Mouse (Mus musculus): ENCODE data around the gene Srxn1. TPM values are rescaled to one million over a fixed set of nuclear protein-coding genes. Genes with fewer than 3 reads are reported as not detected.
A peak's percentile ranks its signal among the peaks of the same experiment; 100 is the strongest.

Srxn1 gene
- polyA plus RNA-seq, 1 experiment from 2014 or later: 12.0 TPM

DNA sequence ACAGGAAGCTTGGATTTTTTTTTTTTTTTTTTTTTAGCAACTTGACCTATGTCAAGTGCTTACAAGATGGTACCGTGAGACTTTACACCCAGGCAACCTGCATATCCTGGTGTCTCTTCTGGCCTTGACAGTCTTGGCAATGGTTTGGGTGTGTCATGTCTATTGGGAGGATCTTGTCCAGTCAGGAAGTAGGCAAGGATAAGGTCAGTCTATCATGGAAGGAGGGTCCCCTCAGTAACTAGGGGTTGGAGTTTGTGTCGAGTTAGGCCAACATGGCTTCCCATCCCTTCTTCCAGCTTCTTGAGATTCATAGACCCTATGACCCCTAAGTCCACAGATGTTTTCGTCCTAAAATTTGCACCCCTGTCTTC, 894 bp downstream of the Srxn1 start:
- DNase-seq (ENCODE audit: low spot score) (no peak), ATAC-seq (ENCODE audit: low read depth) (no peak)
- Histone ChIP-seq H3K27me3 (replicated peaks; ENCODE audit: control insufficient read depth, insufficient read depth, low read length) (no peaks in the 10 kb centered on the region), H3K27ac (replicated peaks; ENCODE audit: low read depth, low read length) (no peak overlapping the region), H3K4me1 (ENCODE audit: control insufficient read depth, insufficient read depth, low read length) (no peaks in the 10 kb centered on the region; the same call in 1 of the 2 replicates), H3K9me3 (ENCODE audit: control insufficient read depth, low read length) (no peaks in the 10 kb centered on the region), H3K36me3 (ENCODE audit: control insufficient read depth, insufficient read depth, low read length) (no peaks in the 10 kb centered on the region), H3K9ac (ENCODE audit: low read depth, low read length) (no peak overlapping the region), H3K4me3 (ENCODE audit: low read depth, low read length) (peak overlapping the region; percentile 71), H3K4me2 (ENCODE audit: low read depth, low read length) (peak overlapping the region; percentile 89)
- 72% methylated on average over 3 of the region's 3 CpGs for WGBS

DNA sequence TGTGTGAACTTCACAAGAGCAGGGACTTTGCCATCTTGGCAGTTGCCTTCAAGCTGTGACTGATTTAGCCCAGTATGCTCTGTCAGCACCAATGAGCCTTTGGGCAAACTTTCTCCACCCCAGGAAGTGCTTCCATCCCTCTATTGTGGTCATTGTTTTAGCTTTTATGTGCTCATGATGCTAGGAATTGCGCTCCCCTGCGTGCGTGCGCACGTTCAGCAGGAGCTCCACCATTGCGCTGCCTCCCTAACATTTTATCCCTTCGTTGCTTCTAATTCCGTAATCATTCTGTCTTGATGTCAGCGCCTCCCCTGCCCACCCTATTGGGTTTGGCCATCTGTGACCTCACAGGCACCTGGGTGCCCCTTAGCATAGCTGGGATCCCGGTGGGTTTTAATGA, 1.3 kb downstream of the Srxn1 start:
- no peak overlapping the region for H3K9ac ChIP-seq (ENCODE audit: low read depth, low read length)
- 92% methylated on average over 10 of the region's 10 CpGs for WGBS
- ATAC-seq (ENCODE audit: low read depth): no peak
- DNase-seq (ENCODE audit: low spot score): no peak
- peak overlapping the region; percentile 89; the same call in 1 of the 2 replicates for H3K4me2 ChIP-seq (ENCODE audit: low read depth, low read length)
- H3K27me3 ChIP-seq (replicated peaks; ENCODE audit: control insufficient read depth, insufficient read depth, low read length): no peaks in the 10 kb centered on the region
- no peak overlapping the region for H3K27ac ChIP-seq (replicated peaks; ENCODE audit: low read depth, low read length)
- no peaks in the 10 kb centered on the region; the same call in 1 of the 2 replicates for H3K4me1 ChIP-seq (ENCODE audit: control insufficient read depth, insufficient read depth, low read length)
- no peak overlapping the region for H3K4me3 ChIP-seq (ENCODE audit: low read depth, low read length)
- H3K9me3 ChIP-seq (ENCODE audit: control insufficient read depth, low read length): no peaks in the 10 kb centered on the region
- no peaks in the 10 kb centered on the region for H3K36me3 ChIP-seq (ENCODE audit: control insufficient read depth, insufficient read depth, low read length)

DNA sequence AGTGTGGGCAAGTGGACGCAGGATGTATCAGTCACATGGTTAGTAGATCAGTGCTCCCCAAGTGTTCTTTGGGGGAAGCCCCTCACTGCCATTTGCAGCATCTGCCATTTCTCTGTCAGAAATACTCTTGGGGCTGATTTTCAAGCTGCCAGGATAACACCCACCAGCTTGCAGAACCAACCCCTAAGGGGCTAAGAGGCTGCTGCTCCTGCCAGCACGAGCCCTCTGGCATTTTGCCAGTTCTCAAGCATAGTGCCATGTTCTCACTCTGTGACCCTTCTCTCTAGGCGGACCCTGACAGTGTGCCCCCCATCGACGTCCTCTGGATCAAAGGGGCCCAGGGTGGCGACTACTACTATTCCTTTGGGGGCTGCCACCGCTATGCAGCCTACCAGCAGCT, 3.4 kb downstream of the Srxn1 start:
- H3K27me3 ChIP-seq (replicated peaks; ENCODE audit: control insufficient read depth, insufficient read depth, low read length): no peaks in the 10 kb centered on the region
- H3K9ac ChIP-seq (ENCODE audit: low read depth, low read length): no peak overlapping the region
- 66% methylated on average over 7 of the region's 7 CpGs for WGBS
- H3K4me3 ChIP-seq (ENCODE audit: low read depth, low read length): no peak overlapping the region
- H3K27ac ChIP-seq (replicated peaks; ENCODE audit: low read depth, low read length): no peak overlapping the region
- no peaks in the 10 kb centered on the region for H3K9me3 ChIP-seq (ENCODE audit: control insufficient read depth, low read length)
- DNase-seq (ENCODE audit: low spot score) (no peak), ATAC-seq (ENCODE audit: low read depth) (no peak)
- H3K36me3 ChIP-seq (ENCODE audit: control insufficient read depth, insufficient read depth, low read length): no peaks in the 10 kb centered on the region
- no peak overlapping the region for H3K4me2 ChIP-seq (ENCODE audit: low read depth, low read length)
- H3K4me1 ChIP-seq (ENCODE audit: control insufficient read depth, insufficient read depth, low read length): no peaks in the 10 kb centered on the region; the same call in 1 of the 2 replicates

DNA sequence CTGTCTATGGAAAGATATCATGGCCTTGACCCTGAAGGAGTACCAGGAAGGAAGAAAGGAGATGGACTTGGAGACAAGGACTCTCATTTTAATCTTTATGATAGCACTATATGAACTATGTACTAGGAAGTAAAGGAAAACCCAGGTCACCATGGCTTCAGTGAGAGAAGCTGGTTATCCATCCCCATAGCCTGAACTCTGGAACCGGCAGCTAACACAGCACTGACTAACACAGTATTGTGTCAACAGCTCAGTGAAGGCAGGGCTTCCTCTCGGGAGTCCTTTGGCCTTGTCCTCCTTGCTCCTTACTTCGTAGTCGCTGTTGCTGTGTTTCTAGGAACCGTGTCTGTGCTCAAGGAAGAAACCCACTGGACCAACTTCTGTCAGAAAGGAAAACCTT, 4.1 kb downstream of the Srxn1 start:
- no peak for ATAC-seq (ENCODE audit: low read depth)
- Histone ChIP-seq H3K36me3 (ENCODE audit: control insufficient read depth, insufficient read depth, low read length) (no peaks in the 10 kb centered on the region), H3K27me3 (replicated peaks; ENCODE audit: control insufficient read depth, insufficient read depth, low read length) (no peaks in the 10 kb centered on the region), H3K27ac (replicated peaks; ENCODE audit: low read depth, low read length) (no peak overlapping the region), H3K4me3 (ENCODE audit: low read depth, low read length) (no peak overlapping the region), H3K4me1 (ENCODE audit: control insufficient read depth, insufficient read depth, low read length) (peaks cover 4% of the 10 kb centered on the region), H3K9me3 (ENCODE audit: control insufficient read depth, low read length) (no peaks in the 10 kb centered on the region), H3K4me2 (ENCODE audit: low read depth, low read length) (no peak overlapping the region), H3K9ac (ENCODE audit: low read depth, low read length) (no peak overlapping the region)
- 77% methylated on average over 5 of the region's 5 CpGs for WGBS
- no peak for DNase-seq (ENCODE audit: low spot score)

DNA sequence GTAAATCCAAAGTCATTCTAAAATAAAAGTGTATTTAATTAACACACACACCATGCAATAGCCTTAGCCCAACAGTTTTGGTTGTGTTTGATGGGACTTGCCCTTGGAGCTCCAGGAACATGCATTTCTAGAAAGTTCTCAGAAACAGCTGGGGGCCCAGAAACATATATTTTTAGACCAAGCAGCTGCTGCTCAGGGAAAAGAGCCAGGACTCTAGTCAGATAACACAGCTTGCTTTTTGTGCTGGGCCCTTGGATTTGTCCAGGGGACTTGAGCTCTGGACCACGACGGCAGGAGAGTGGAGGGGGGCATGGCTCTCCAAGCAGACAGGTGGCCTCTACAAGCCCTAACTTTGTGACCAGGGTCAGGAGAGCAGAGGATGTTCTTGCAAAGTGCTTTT, 6.0 kb downstream of the Srxn1 start:
- 64% methylated on average over 2 of the region's 2 CpGs for WGBS
- H3K4me3 ChIP-seq (ENCODE audit: low read depth, low read length): no peak overlapping the region
- H3K27ac ChIP-seq (replicated peaks; ENCODE audit: low read depth, low read length): no peak overlapping the region
- no peaks in the 10 kb centered on the region for H3K27me3 ChIP-seq (replicated peaks; ENCODE audit: control insufficient read depth, insufficient read depth, low read length)
- no peak overlapping the region for H3K4me2 ChIP-seq (ENCODE audit: low read depth, low read length)
- no peak overlapping the region for H3K9ac ChIP-seq (ENCODE audit: low read depth, low read length)
- H3K36me3 ChIP-seq (ENCODE audit: control insufficient read depth, insufficient read depth, low read length): no peaks in the 10 kb centered on the region
- ATAC-seq (ENCODE audit: low read depth): no peak
- DNase-seq (ENCODE audit: low spot score): no peak
- H3K9me3 ChIP-seq (ENCODE audit: control insufficient read depth, low read length): no peaks in the 10 kb centered on the region
- peaks cover 10% of the 10 kb centered on the region; the same call in 1 of the 2 replicates for H3K4me1 ChIP-seq (ENCODE audit: control insufficient read depth, insufficient read depth, low read length)

DNA sequence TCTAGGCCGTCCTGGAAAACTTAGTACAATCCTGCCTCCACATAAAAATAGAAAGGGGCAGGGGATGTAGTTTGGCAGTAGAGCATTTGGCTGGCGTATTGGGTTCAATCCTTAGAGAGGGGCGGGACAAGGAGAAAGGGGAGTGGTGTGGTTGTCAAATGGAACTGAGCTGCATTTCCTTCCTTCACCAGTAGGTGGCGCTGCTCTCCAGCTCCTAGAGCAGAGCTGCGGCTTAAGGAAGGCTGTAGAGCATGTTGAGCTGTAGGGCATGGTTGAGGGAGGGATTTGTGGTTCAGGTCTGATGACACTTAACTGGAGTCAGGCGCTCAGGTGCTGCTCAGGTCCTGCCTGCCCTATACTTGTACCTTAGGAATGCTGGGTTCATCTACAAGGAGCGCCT, 6.6 kb downstream of the Srxn1 start:
- ATAC-seq (ENCODE audit: low read depth): peak; percentile 89
- no peak overlapping the region for H3K4me2 ChIP-seq (ENCODE audit: low read depth, low read length)
- no peaks in the 10 kb centered on the region for H3K27me3 ChIP-seq (replicated peaks; ENCODE audit: control insufficient read depth, insufficient read depth, low read length)
- peak; percentile 92 for DNase-seq (ENCODE audit: low spot score)
- no peak overlapping the region for H3K4me3 ChIP-seq (ENCODE audit: low read depth, low read length)
- H3K36me3 ChIP-seq (ENCODE audit: control insufficient read depth, insufficient read depth, low read length): no peaks in the 10 kb centered on the region
- H3K9ac ChIP-seq (ENCODE audit: low read depth, low read length): 0 out of 2 replicates have a peak overlapping the region, but pooled peaks have one; percentile 25
- no peak overlapping the region for H3K27ac ChIP-seq (replicated peaks; ENCODE audit: low read depth, low read length)
- H3K9me3 ChIP-seq (ENCODE audit: control insufficient read depth, low read length): no peaks in the 10 kb centered on the region
- H3K4me1 ChIP-seq (ENCODE audit: control insufficient read depth, insufficient read depth, low read length): peaks cover 10% of the 10 kb centered on the region; the same call in 1 of the 2 replicates
- WGBS: 6% methylated on average over 7 of the region's 7 CpGs

DNA sequence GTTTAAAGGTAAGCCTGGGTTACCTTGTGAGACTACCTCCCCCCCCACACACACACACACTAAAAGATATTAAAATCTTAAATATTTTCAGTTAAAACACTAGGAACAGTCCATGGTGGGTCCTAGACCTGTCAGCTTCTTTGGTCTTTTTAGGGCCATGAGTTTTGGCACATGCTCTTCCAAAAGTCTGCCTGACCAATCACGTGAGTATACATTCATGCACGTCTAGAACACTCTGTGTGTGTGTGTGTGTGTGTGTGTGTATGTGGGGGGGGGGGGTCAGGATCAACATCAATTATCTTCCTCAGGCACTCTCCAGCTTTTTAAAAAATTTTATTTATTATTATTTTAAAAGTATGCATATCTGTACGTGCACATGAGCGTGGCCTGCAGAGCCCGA, 7.2 kb downstream of the Srxn1 start:
- Histone ChIP-seq H3K9me3 (ENCODE audit: control insufficient read depth, low read length) (no peaks in the 10 kb centered on the region), H3K36me3 (ENCODE audit: control insufficient read depth, insufficient read depth, low read length) (no peaks in the 10 kb centered on the region), H3K4me2 (ENCODE audit: low read depth, low read length) (no peak overlapping the region), H3K9ac (ENCODE audit: low read depth, low read length) (no peak overlapping the region), H3K4me1 (ENCODE audit: control insufficient read depth, insufficient read depth, low read length) (peaks cover 10% of the 10 kb centered on the region; the same call in 1 of the 2 replicates), H3K4me3 (ENCODE audit: low read depth, low read length) (no peak overlapping the region), H3K27me3 (replicated peaks; ENCODE audit: control insufficient read depth, insufficient read depth, low read length) (no peaks in the 10 kb centered on the region), H3K27ac (replicated peaks; ENCODE audit: low read depth, low read length) (no peak overlapping the region)
- no peak for DNase-seq (ENCODE audit: low spot score)
- ATAC-seq (ENCODE audit: low read depth): no peak
- 81% methylated on average over 5 of the region's 5 CpGs for WGBS

DNA sequence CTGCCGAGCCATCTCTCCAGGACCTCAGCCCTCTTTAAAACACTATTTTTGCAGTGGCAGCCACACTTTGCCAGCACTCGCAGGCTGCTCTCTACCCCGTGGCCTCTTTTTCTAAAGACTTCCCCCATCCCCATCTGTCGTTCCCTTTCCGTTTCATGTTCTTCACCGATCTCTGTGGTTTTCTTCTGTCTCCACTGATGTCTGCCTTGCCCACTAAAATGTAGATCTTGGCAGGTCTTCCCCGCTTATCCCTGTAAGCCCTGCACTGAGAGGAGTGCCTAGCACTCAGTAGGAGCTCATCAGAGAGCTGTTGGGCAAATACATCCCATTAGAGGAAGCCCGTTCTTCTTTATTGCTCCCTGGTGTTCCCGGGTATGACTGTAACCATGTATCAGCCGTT, 7.7 kb downstream of the Srxn1 start:
- ATAC-seq (ENCODE audit: low read depth) (no peak), DNase-seq (ENCODE audit: low spot score) (no peak)
- H3K9me3 ChIP-seq (ENCODE audit: control insufficient read depth, low read length): no peaks in the 10 kb centered on the region
- peaks cover 10% of the 10 kb centered on the region; the same call in 1 of the 2 replicates for H3K4me1 ChIP-seq (ENCODE audit: control insufficient read depth, insufficient read depth, low read length)
- H3K27me3 ChIP-seq (replicated peaks; ENCODE audit: control insufficient read depth, insufficient read depth, low read length): no peaks in the 10 kb centered on the region
- 48% methylated on average over 10 of the region's 10 CpGs for WGBS
- no peak overlapping the region for H3K4me3 ChIP-seq (ENCODE audit: low read depth, low read length)
- H3K4me2 ChIP-seq (ENCODE audit: low read depth, low read length): no peak overlapping the region
- H3K9ac ChIP-seq (ENCODE audit: low read depth, low read length): no peak overlapping the region
- no peaks in the 10 kb centered on the region for H3K36me3 ChIP-seq (ENCODE audit: control insufficient read depth, insufficient read depth, low read length)
- no peak overlapping the region for H3K27ac ChIP-seq (replicated peaks; ENCODE audit: low read depth, low read length)

All from embryonic facial prominence, embryonic 14.5 days (tissue).